Mouse (Mus musculus): ENCODE measurements around the gene Rbp1.

The Rbp1 gene

DNA sequence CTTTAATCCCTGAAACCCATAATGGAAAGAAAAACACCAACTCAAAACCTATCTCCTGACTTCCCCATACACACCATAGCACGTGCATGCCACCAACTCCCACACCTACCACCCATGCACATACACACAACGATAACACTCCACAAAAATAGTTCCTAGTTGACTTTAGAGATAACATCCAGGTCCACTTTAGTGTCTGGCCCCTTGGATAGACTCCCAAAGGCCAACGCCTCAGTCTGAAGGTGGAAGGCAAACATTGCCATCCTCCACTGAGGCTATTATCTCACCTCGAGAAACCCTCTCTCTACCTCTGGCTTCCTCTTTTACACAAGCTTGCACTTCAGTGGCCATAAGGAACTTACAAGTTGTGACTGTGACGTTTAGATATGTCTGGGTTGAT lies 69.5 kb downstream of the Rbp1 start:
- DNase-seq (ENCODE audit: low read depth, low spot score) = no peak

DNA sequence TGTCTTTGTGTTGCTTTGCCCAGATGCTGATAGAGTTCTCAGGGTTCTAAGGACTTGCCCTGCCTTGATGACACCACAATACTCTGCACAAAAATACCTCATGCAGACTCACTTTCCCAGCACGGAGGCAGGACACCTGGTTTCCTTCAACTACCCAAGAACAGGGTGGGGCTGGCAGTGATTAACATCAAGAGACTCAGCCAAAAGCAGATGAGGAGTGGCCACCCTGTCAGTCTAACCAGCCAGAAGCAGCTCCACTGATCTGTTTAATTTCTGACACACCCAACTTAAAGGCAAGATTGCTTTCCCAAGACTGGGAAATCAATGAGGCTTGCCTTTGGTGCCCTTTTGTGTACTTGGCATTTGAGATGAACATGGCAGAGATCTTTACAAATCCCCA lies 70.1 kb downstream of the Rbp1 start:
- no peak for DNase-seq (ENCODE audit: low read depth, low spot score)

Measured in brain, adult 2 months (tissue).